Mouse (Mus musculus) limb, embryonic 11.5 days (tissue): ENCODE results near the gene Rnaset2a. TPM values are rescaled to one million over a fixed set of nuclear protein-coding genes. Genes with fewer than 3 reads are reported as not detected.
"Not testable (repeated sequence)": the region's sequence is repeated elsewhere in the genome, so short reads cannot be mapped to it uniquely, and the experiment has no call there.

ENCODE experiments used
- ATAC-seq: fragments of 200-750 bp; cut with Nextera tagmentation; 2 replicates; pipeline ENCODE4 v1.8.0; 2017; ENCODE audit warnings: low read depth; ENCODE audit not compliant: insufficient number of reproducible peaks, low FRiP score, low TSS enrichment
- DNase-seq: peaks from one replicate; pipeline ENCODE4 v3.0.0-alpha.2; 2015; ENCODE audit warnings: low spot score
- H3K27ac ChIP-seq: fragments of 300-500 bp; sonication (generic); replicated peaks from 2 replicates; pipeline ENCODE4 v1.5.1; 2014; ENCODE audit warnings: low read depth, mild to moderate bottlenecking, low read length
- H3K27me3 ChIP-seq: fragments of 300-500 bp; sonication (generic); 2 replicates; pipeline ENCODE4 v1.6.1; 2014; ENCODE audit warnings: mild to moderate bottlenecking, low read length, mixed read lengths; ENCODE audit not compliant: control insufficient read depth, insufficient read depth
- H3K36me3 ChIP-seq: fragments of 300-500 bp; sonication (generic); 2 replicates; pipeline ENCODE4 v1.6.1; 2014; ENCODE audit warnings: mild to moderate bottlenecking, low read length, moderate library complexity, mixed read lengths; ENCODE audit not compliant: control insufficient read depth, insufficient read depth
- H3K4me1 ChIP-seq: fragments of 300-500 bp; sonication (generic); 2 replicates; pipeline ENCODE4 v1.6.1; 2014; ENCODE audit warnings: low read length, mixed read lengths; ENCODE audit not compliant: control insufficient read depth, insufficient read depth
- H3K4me2 ChIP-seq: fragments of 300-500 bp; sonication (generic); 2 replicates; pipeline ENCODE4 v1.6.1; 2014; ENCODE audit warnings: low read depth, mild to moderate bottlenecking, moderate library complexity; ENCODE audit not compliant: severe bottlenecking
- H3K4me3 ChIP-seq: fragments of 300-500 bp; sonication (generic); 2 replicates; pipeline ENCODE4 v1.5.1; 2014; ENCODE audit warnings: low read depth, low read length
- H3K9ac ChIP-seq: fragments of 300-500 bp; sonication (generic); 2 replicates; pipeline ENCODE4 v1.6.1; 2014; ENCODE audit warnings: mild to moderate bottlenecking, low read length
- H3K9me3 ChIP-seq: fragments of 300-500 bp; sonication (generic); 2 replicates; pipeline ENCODE4 v1.6.1; 2016; ENCODE audit warnings: low read length; ENCODE audit not compliant: control insufficient read depth
- WGBS: fragments of 180-500 bp; shearing (Covaris S2); extraction: QIAGEN DNeasy Blood & Tissue Kit; methylation state at CpG from one replicate; pipeline ENCODE4 v1.1.7; 2014; 5-methylcytosine and 5-hydroxymethylcytosine counted together
- polyA plus RNA-seq: library from polyadenylated mRNA; unstranded; fragments of >200 nt; fragmentation: Nextera tagmentation; extraction: Ambion mirVana; gene quantifications from 2 replicates; pipeline ENCODE4 v1.2.1, GENCODE M21; 2014

The Rnaset2a gene
- polyA plus RNA-seq, 1 experiment from 2014 or later = 21.2 TPM

DNA sequence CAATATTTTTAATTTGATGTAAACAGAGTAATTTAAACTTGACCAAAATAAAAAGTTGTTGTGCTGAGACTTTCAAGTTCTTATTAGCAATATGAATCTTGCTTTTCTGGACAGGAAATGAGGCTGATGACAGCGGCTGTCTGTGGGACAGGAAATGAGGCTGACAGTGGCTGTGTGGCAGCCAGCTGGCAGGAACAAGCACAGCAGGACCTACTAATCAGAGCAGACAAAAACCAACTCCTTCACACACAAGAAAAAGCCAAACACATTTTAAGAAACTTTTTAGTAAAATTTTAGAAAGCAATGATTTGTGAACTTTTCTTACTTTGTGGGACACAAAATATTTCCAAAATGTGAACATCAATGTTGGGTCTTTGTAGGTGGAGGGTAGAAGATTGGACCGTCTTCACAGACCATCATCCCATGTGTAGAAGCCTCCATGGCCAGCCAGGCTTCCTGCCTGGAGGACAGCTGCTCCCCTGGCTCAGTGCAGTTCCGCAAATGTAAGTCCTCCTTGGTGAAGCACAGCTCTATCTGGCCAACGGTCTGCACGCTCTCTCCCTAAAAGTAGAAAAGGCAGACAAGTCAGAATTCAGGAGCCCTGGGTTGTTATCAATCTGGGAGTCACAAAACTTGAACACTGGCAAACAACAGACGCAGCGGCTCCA lies 19.4 kb downstream of the Rnaset2a start:
- no CpG with 5 or more reads among the region's 7 CpGs for WGBS
- H3K9me3 ChIP-seq, ATAC-seq: not testable (repeated sequence)

DNA sequence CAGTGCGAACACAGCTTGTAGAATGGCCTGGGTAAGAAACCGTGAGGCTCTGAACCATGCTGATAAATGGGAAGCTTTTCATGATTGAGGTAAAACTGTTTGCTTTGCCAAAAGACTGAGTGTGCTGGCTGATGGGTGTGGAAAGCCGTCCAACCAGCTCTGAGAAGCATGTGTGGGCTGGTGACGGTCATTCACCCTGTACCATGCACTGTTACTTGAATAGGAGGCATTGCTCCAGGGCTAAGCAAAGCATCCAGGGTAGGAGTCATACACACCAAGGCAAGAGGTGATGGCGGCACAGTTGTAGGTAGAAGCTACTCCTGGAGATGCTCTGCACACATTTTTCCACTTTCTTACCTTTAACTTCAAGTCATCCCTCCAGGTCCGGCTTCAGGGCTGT lies 23.3 kb downstream of the Rnaset2a start:
- H3K36me3 ChIP-seq, H3K27ac ChIP-seq, DNase-seq, H3K4me3 ChIP-seq, H3K27me3 ChIP-seq, H3K4me1 ChIP-seq, H3K4me2 ChIP-seq, H3K9me3 ChIP-seq, H3K9ac ChIP-seq, ATAC-seq: not testable (repeated sequence)
- WGBS = no CpG with 5 or more reads among the region's 6 CpGs

More for the DNA sequence above, 19.4 kb downstream of the Rnaset2a start:
- not testable (repeated sequence) for H3K9ac ChIP-seq, H3K4me2 ChIP-seq, H3K4me1 ChIP-seq, H3K36me3 ChIP-seq, H3K4me3 ChIP-seq, H3K27ac ChIP-seq, H3K27me3 ChIP-seq, DNase-seq

DNA sequence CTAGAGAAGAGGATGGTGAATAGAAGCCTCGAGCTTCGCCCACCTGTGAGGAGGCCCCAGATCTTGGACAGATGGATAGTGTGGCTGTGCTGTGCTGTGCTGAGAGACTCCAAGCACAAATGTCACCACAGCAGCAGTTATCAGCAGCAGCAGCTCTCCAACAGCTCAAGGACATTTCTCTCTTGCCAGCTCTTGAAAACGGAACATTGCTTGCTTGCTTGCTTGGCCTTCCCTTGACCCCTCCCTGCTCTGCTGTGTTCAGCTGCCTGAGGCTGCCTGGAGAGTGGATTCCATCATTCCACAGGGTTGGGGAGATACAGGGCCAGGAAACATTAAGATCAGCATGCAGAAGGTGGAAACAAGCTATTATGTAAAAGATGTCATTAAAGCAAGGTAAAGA lies 24.9 kb downstream of the Rnaset2a start:
- no CpG with 5 or more reads among the region's 3 CpGs for WGBS
- not testable (repeated sequence) for H3K27me3 ChIP-seq, DNase-seq, H3K9me3 ChIP-seq, H3K36me3 ChIP-seq, H3K4me1 ChIP-seq, H3K9ac ChIP-seq, H3K27ac ChIP-seq, H3K4me2 ChIP-seq, ATAC-seq, H3K4me3 ChIP-seq

DNA sequence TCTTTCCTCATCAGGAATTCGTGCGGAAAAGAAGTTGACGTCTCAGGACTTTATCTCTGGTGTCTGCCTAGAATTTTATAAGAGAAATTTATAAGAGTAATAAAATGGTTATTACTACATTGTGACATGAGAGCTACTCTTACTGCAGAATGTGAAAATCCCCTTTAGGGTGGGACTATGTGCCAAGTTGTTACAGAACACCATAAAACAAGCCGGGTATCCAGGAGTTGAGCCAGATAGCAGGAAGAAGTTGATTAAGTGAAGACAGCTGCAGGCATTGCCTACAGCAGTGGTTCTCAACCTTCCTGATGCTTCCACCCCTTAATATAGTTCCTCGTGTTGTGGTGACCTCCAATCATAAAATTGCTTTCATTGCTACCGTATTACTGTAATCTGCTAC lies 31.0 kb downstream of the Rnaset2a start:
- DNase-seq, H3K27ac ChIP-seq, H3K36me3 ChIP-seq, H3K9ac ChIP-seq, H3K4me3 ChIP-seq, H3K9me3 ChIP-seq, H3K4me1 ChIP-seq, ATAC-seq, H3K27me3 ChIP-seq, H3K4me2 ChIP-seq: not testable (repeated sequence)
- WGBS = no CpG with 5 or more reads among the region's 6 CpGs

DNA sequence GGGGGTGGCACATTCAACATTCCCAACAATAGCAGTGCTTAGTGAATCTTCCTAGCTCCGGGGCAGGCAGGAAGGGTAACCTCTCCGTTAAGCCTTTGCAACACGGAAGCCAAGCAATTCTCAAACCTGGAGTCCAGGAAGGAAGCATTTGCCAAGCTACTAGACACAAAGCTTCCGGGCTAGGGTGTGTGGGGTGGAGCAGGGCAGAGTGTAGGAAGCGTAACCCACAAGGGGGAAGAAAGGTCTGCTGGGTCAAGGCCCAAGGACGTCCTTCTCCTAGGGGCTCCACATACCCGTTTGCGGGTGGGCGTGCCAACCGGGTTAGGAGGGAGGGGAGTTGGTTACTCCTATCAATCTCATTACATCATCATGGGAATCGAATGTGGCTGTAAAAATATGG lies 31.5 kb downstream of the Rnaset2a start:
- DNase-seq, H3K27me3 ChIP-seq, H3K9me3 ChIP-seq, H3K27ac ChIP-seq, ATAC-seq, H3K4me2 ChIP-seq, H3K9ac ChIP-seq, H3K4me3 ChIP-seq, H3K36me3 ChIP-seq, H3K4me1 ChIP-seq: not testable (repeated sequence)
- WGBS = 78% methylated on average over 6 of the region's 11 CpGs

DNA sequence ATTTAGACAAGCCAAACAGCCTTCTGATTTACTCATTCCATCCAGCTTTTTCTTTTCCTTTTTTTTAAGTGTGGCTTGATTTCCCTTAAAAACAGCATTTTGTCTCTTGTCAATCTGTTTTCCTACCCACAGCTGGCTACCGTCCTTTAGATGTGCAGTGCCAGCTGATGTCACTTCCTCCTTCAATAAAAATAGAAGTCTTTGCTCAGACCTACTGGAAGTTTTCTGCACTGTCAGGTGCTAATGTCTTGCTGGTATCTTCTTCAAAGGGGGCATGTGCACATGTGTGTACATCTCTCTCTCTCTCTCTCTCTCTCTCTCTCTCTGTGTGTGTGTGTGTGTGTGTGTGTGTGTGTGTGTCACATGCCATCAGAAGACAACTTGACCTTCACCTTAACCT lies 35.7 kb downstream of the Rnaset2a start:
- H3K4me1 ChIP-seq, ATAC-seq: not testable (repeated sequence)
- no CpG with 5 or more reads among the region's 1 CpGs for WGBS

DNA sequence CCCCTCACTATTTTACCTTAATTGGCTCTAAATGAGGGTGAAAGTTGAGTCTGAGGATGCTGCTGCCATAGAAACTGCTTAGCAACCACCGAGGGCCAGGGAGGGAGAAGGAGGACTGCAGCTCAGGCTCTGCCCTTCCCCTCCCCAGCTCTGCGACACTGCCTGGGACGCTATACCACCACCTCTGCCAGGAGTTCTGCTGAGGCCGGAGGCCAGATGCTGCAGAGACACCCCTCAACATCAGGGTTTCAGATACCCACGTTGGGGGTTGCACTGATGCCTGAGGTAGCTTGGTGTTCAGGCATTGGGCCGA lies 46.6 kb downstream of the Rnaset2a start:
- H3K4me1 ChIP-seq, H3K4me3 ChIP-seq, H3K9me3 ChIP-seq, H3K9ac ChIP-seq, H3K27me3 ChIP-seq, H3K36me3 ChIP-seq, DNase-seq, ATAC-seq, H3K27ac ChIP-seq, H3K4me2 ChIP-seq: not testable (repeated sequence)
- 50% methylated on average over 3 of the region's 6 CpGs for WGBS

More for the DNA sequence above, 35.7 kb downstream of the Rnaset2a start:
- DNase-seq, H3K27ac ChIP-seq, H3K9ac ChIP-seq, H3K36me3 ChIP-seq, H3K9me3 ChIP-seq, H3K27me3 ChIP-seq, H3K4me2 ChIP-seq, H3K4me3 ChIP-seq: not testable (repeated sequence)

DNA sequence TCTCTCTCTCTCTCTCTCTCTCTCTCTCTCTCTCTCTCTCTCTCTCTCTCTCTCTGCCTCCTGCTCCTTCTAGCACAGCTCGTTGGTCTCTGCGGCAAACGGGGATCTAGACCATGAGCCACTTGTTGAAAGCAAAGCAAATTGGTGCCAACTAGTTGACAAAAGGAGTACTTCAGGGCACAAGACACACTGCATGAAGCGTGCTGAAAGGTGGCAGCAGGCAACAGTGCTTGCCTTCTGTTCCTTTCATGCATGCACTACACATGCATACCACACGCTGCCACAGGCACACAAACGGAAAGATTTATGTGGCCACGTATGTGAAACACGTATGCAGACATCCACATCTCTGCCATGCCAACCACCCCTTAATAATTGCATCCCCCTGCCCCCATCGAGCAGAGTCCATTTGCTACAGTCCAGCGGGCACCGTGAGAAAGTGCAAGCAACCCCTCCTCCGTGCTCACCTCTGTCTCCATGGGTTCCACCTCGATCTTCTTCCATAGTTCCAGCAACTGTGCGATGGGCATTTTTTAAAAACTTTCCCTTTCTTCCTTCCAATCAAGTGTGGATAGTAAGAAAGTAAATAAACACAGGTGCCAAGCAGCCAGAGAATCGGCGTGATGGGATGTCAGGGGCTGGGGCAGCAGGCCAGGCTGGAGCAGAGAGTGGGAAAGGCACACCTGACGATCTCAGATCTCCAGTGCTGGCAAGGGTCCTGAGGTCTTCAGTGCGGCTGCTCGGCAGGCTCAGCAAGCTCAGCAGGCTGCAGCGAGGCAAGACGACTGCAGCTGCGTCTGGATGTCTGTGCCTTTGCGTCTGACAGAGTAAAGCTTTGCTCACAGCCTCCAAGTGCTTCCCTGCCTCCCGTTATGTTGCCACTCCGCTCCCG lies 47.2 kb downstream of the Rnaset2a start:
- 32% methylated on average over 7 of the region's 26 CpGs for whole genome bisulfite sequencing
- H3K4me1 ChIP-seq, DNase-seq, H3K9me3 ChIP-seq, H3K4me2 ChIP-seq, H3K9ac ChIP-seq, H3K27ac ChIP-seq, H3K36me3 ChIP-seq, H3K27me3 ChIP-seq, H3K4me3 ChIP-seq: not testable (repeated sequence)
- 0 out of 2 replicates have a peak, but pooled peaks have one; percentile 21 for ATAC-seq
